Mouse (Mus musculus): ENCODE data around the gene Tyrobp. TPM values are rescaled to one million over a fixed set of nuclear protein-coding genes. Genes with fewer than 3 reads are reported as not detected.

Gene Tyrobp
- polyA plus RNA-seq, 1 experiment from 2014 or later = 31.5 TPM

Other genes starting within 250 kb of the Tyrobp start
- gene Zfp146, start 244.0 kb upstream of the Tyrobp start, polyA plus RNA-seq (2015; fragmentation: Nextera tagmentation; extraction: Ambion mirVana) = 8.0 and 9.2 TPM in 2 replicates
- 5.6 and 6.8 TPM in 2 replicates for gene Cox7a1, start 229.6 kb upstream of the Tyrobp start, polyA plus RNA-seq (2015; fragmentation: Nextera tagmentation; extraction: Ambion mirVana)
- 86.0 and 94.7 TPM in 2 replicates for gene Capns1, start 214.9 kb upstream of the Tyrobp start, polyA plus RNA-seq (2015; fragmentation: Nextera tagmentation; extraction: Ambion mirVana)
- gene Polr2i, start 181.8 kb upstream of the Tyrobp start, polyA plus RNA-seq (2015; fragmentation: Nextera tagmentation; extraction: Ambion mirVana) = 168 and 175 TPM in 2 replicates
- gene Tbcb, start 181.5 kb upstream of the Tyrobp start, polyA plus RNA-seq (2015; fragmentation: Nextera tagmentation; extraction: Ambion mirVana) = 465 and 500 TPM in 2 replicates
- gene Ovol3, start 178.0 kb upstream of the Tyrobp start, polyA plus RNA-seq (2015; fragmentation: Nextera tagmentation; extraction: Ambion mirVana) = not detected in 2 replicates
- gene Thap8, start 133.7 kb upstream of the Tyrobp start, polyA plus RNA-seq (2015; fragmentation: Nextera tagmentation; extraction: Ambion mirVana) = 0.66 and 0.86 TPM in 2 replicates
- gene Wdr62, start 133.3 kb upstream of the Tyrobp start, polyA plus RNA-seq (2015; fragmentation: Nextera tagmentation; extraction: Ambion mirVana) = 3.9 and 5.6 TPM in 2 replicates
- 96.5 and 138 TPM in 2 replicates for gene Clip3, start 122.0 kb upstream of the Tyrobp start, polyA plus RNA-seq (2015; fragmentation: Nextera tagmentation; extraction: Ambion mirVana)
- gene Alkbh6, start 105.0 kb upstream of the Tyrobp start, polyA plus RNA-seq (2015; fragmentation: Nextera tagmentation; extraction: Ambion mirVana) = 124 and 131 TPM in 2 replicates
- 14.6 and 14.8 TPM in 2 replicates for gene Syne4, start 99.0 kb upstream of the Tyrobp start, polyA plus RNA-seq (2015; fragmentation: Nextera tagmentation; extraction: Ambion mirVana)
- gene E130208F15Rik, start 92.0 kb upstream of the Tyrobp start, polyA plus RNA-seq (2015; fragmentation: Nextera tagmentation; extraction: Ambion mirVana) = 0.21 and 0.54 TPM in 2 replicates
- gene Sdhaf1, start 89.9 kb upstream of the Tyrobp start, polyA plus RNA-seq (2015; fragmentation: Nextera tagmentation; extraction: Ambion mirVana) = 16.8 and 17.0 TPM in 2 replicates
- 15.8 and 16.8 TPM in 2 replicates for gene Lrfn3, start 51.0 kb upstream of the Tyrobp start, polyA plus RNA-seq (2015; fragmentation: Nextera tagmentation; extraction: Ambion mirVana)
- gene Hcst, start 6.1 kb downstream of the Tyrobp start, polyA plus RNA-seq (2015; fragmentation: Nextera tagmentation; extraction: Ambion mirVana) = 0.95 and 0.97 TPM in 2 replicates
- 2.5 and 2.9 TPM in 2 replicates for gene Nfkbid, start 8.0 kb downstream of the Tyrobp start, polyA plus RNA-seq (2015; fragmentation: Nextera tagmentation; extraction: Ambion mirVana)
- gene Aplp1, start 31.8 kb downstream of the Tyrobp start, polyA plus RNA-seq (2015; fragmentation: Nextera tagmentation; extraction: Ambion mirVana) = 742 and 752 TPM in 2 replicates
- 3.0 and 4.2 TPM in 2 replicates for gene Kirrel2, start 43.9 kb downstream of the Tyrobp start, polyA plus RNA-seq (2015; fragmentation: Nextera tagmentation; extraction: Ambion mirVana)
- 0.98 and 1.7 TPM in 2 replicates for gene Nphs1, start 44.6 kb downstream of the Tyrobp start, polyA plus RNA-seq (2015; fragmentation: Nextera tagmentation; extraction: Ambion mirVana)
- gene Prodh2, start 79.9 kb downstream of the Tyrobp start, polyA plus RNA-seq (2015; fragmentation: Nextera tagmentation; extraction: Ambion mirVana) = not detected in 2 replicates
- 94.8 and 134 TPM in 2 replicates for gene Arhgap33, start 121.3 kb downstream of the Tyrobp start, polyA plus RNA-seq (2015; fragmentation: Nextera tagmentation; extraction: Ambion mirVana)
- gene Hspb6, start 138.4 kb downstream of the Tyrobp start, polyA plus RNA-seq (2015; fragmentation: Nextera tagmentation; extraction: Ambion mirVana) = 14.2 TPM in 2 replicates
- gene Proser3, start 138.5 kb downstream of the Tyrobp start, polyA plus RNA-seq (2015; fragmentation: Nextera tagmentation; extraction: Ambion mirVana) = 6.8 and 7.5 TPM in 2 replicates
- gene Lin37, start 146.1 kb downstream of the Tyrobp start, polyA plus RNA-seq (2015; fragmentation: Nextera tagmentation; extraction: Ambion mirVana) = 51.0 and 58.7 TPM in 2 replicates
- gene U2af1l4, start 149.5 kb downstream of the Tyrobp start, polyA plus RNA-seq (2015; fragmentation: Nextera tagmentation; extraction: Ambion mirVana) = 86.8 and 96.9 TPM in 2 replicates
- gene Gm49396, start 149.6 kb downstream of the Tyrobp start, polyA plus RNA-seq (2015; fragmentation: Nextera tagmentation; extraction: Ambion mirVana) = 13.7 and 17.4 TPM in 2 replicates
- 121 and 132 TPM in 2 replicates for gene Psenen, start 149.9 kb downstream of the Tyrobp start, polyA plus RNA-seq (2015; fragmentation: Nextera tagmentation; extraction: Ambion mirVana)
- gene Igflr1, start 151.7 kb downstream of the Tyrobp start, polyA plus RNA-seq (2015; fragmentation: Nextera tagmentation; extraction: Ambion mirVana) = 4.0 and 6.8 TPM in 2 replicates
- 8.1 and 9.3 TPM in 2 replicates for gene Kmt2b, start 175.0 kb downstream of the Tyrobp start, polyA plus RNA-seq (2015; fragmentation: Nextera tagmentation; extraction: Ambion mirVana)
- gene Zbtb32, start 185.1 kb downstream of the Tyrobp start, polyA plus RNA-seq (2015; fragmentation: Nextera tagmentation; extraction: Ambion mirVana) = 0.11 and 0.21 TPM in 2 replicates
- 0.70 and 0.72 TPM in 2 replicates for gene Upk1a, start 199.1 kb downstream of the Tyrobp start, polyA plus RNA-seq (2015; fragmentation: Nextera tagmentation; extraction: Ambion mirVana)
- 1,112 and 1,310 TPM in 2 replicates for gene Cox6b1, start 212.4 kb downstream of the Tyrobp start, polyA plus RNA-seq (2015; fragmentation: Nextera tagmentation; extraction: Ambion mirVana)
- not detected in 2 replicates for gene Etv2, start 222.1 kb downstream of the Tyrobp start, polyA plus RNA-seq (2015; fragmentation: Nextera tagmentation; extraction: Ambion mirVana)
- gene Rbm42, start 236.6 kb downstream of the Tyrobp start, polyA plus RNA-seq (2015; fragmentation: Nextera tagmentation; extraction: Ambion mirVana) = 125 and 128 TPM in 2 replicates

Measured in hindbrain, embryonic 16.5 days (tissue).